Mouse (Mus musculus) liver, adult (tissue): Measurements from ENCODE around the gene Nat10.

Source experiments
- GATA4 ChIP-seq: IDR thresholded peaks from 2 replicates; pipeline ENCODE4 v1.6.1; 2014; ENCODE audit warnings: mild to moderate bottlenecking, low read length; ENCODE audit not compliant: insufficient replicate concordance

The Nat10 gene

GRCm38 (mm10) chr2:103754614-103755013 is 6.5 kb downstream of the Nat10 start:
- TF ChIP-seq GATA4, result no peak

GRCm38 (mm10) chr2:103751771-103752170 is 9.3 kb downstream of the Nat10 start:
- no peak for TF ChIP-seq GATA4

GRCm38 (mm10) chr2:103749091-103749490 is 12.0 kb downstream of the Nat10 start:
- TF ChIP-seq GATA4, result no peak

GRCm38 (mm10) chr2:103747891-103748290 is 13.2 kb downstream of the Nat10 start:
- no peak for TF ChIP-seq GATA4

GRCm38 (mm10) chr2:103746761-103747160 is 14.3 kb downstream of the Nat10 start:
- TF ChIP-seq GATA4, result no peak

GRCm38 (mm10) chr2:103746096-103746495 is 15.0 kb downstream of the Nat10 start:
- TF ChIP-seq GATA4, result no peak

GRCm38 (mm10) chr2:103745481-103745880 is 15.6 kb downstream of the Nat10 start:
- TF ChIP-seq GATA4, result no peak

- no peak for TF ChIP-seq GATA4
These were observed 17.1 kb downstream of the Nat10 start for GRCm38 (mm10) chr2:103743988-103744387.

- no peak for TF ChIP-seq GATA4
These were observed 17.5 kb downstream of the Nat10 start for GRCm38 (mm10) chr2:103743536-103743935.

GRCm38 (mm10) chr2:103742821-103743220 is 18.2 kb downstream of the Nat10 start:
- TF ChIP-seq GATA4, result no peak

GRCm38 (mm10) chr2:103731423-103731822 is 29.6 kb downstream of the Nat10 start:
- no peak for TF ChIP-seq GATA4

GRCm38 (mm10) chr2:103730999-103731398 is 30.1 kb downstream of the Nat10 start:
- no peak for TF ChIP-seq GATA4

GRCm38 (mm10) chr2:103728027-103728540 is 33.0 kb downstream of the Nat10 start:
- no peak for TF ChIP-seq GATA4

- TF ChIP-seq GATA4, result no peak
These were observed 36.5 kb downstream of the Nat10 start for GRCm38 (mm10) chr2:103724521-103724920.

GRCm38 (mm10) chr2:103719292-103719646 is 41.8 kb downstream of the Nat10 start:
- no peak for TF ChIP-seq GATA4

- no peak for TF ChIP-seq GATA4
These were observed 42.3 kb downstream of the Nat10 start for GRCm38 (mm10) chr2:103718594-103719291.

GRCm38 (mm10) chr2:103714412-103714811 is 46.7 kb downstream of the Nat10 start:
- no peak for TF ChIP-seq GATA4
